Mouse (Mus musculus) thymus, adult 2 months (tissue): ENCODE data around the gene Il17re.

Source experiments
- CTCF ChIP-seq: fragments of 200-500 bp; IDR thresholded peaks from 2 replicates; pipeline ENCODE4 v1.5.1; 2012; ENCODE audit warnings: mild to moderate bottlenecking, control low read depth, low read length, moderate library complexity, borderline replicate concordance; ENCODE audit not compliant: control insufficient read depth, poor library complexity, insufficient read depth; ENCODE audit errors: extremely low read depth
- POLR2A ChIP-seq: fragments of 200-500 bp; IDR thresholded peaks from 2 replicates; pipeline ENCODE4 v1.6.1; 2012; ENCODE audit warnings: mild to moderate bottlenecking, low read length, control low read depth, moderate library complexity; ENCODE audit not compliant: control insufficient read depth, poor library complexity, insufficient read depth; ENCODE audit errors: extremely low read depth

DNA sequence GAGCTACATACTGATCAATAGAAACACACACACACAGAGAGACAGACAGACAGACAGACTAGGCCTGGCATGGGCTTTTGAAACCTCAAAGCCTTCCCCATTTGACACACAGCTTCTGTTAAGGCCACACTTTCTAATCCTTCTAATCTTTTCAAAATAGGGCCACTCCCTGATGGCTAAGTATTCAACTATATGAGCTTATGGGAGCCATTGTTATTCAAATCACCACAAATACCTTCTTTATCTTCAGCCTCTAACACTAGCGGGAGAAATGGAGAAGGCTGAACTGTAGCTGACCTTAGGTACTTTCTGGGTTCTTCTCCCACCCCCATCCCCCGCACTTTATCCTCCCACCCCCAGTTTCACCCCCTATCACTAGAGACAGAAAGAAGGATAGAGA, 44.5 kb downstream of the Il17re start:
- TF ChIP-seq POLR2A: no peak
- TF ChIP-seq CTCF: no peak
